Mouse (Mus musculus) midbrain, postnatal 0 days (tissue): ENCODE data around the gene Mylk2. TPM values are rescaled to one million over a fixed set of nuclear protein-coding genes. Genes with fewer than 3 reads are reported as not detected.

ENCODE experiments used
- ATAC-seq: fragments of 200-750 bp; cut with Nextera tagmentation; 2 replicates; pipeline ENCODE4 v1.8.0; 2017; ENCODE audit warnings: moderate number of reproducible peaks, mild to moderate bottlenecking, moderate TSS enrichment, moderate library complexity; ENCODE audit not compliant: low FRiP score
- DNase-seq: peaks from one replicate; pipeline ENCODE4 v3.0.0-alpha.2; 2015; ENCODE audit warnings: low spot score
- H3K27ac ChIP-seq: fragments of 300-500 bp; sonication (generic); 2 replicates; pipeline ENCODE4 v1.5.1; 2014; ENCODE audit warnings: low read depth, mild to moderate bottlenecking, low read length, mixed read lengths
- H3K27me3 ChIP-seq: fragments of 300-500 bp; sonication (generic); 2 replicates; pipeline ENCODE4 v1.6.1; 2014; ENCODE audit warnings: low read length, control low read depth, mixed read lengths; ENCODE audit not compliant: insufficient read depth
- H3K36me3 ChIP-seq: fragments of 300-500 bp; sonication (generic); 2 replicates; pipeline ENCODE4 v1.6.1; 2014; ENCODE audit warnings: low read length, control low read depth, mixed read lengths; ENCODE audit not compliant: insufficient read depth
- H3K4me1 ChIP-seq: fragments of 300-500 bp; sonication (generic); 2 replicates; pipeline ENCODE4 v1.6.1; 2014; ENCODE audit warnings: mild to moderate bottlenecking, control low read depth, antibody characterized with exemption, low read length, mixed read lengths; ENCODE audit not compliant: insufficient read depth
- H3K4me2 ChIP-seq: fragments of 300-500 bp; sonication (generic); 2 replicates; pipeline ENCODE4 v1.6.1; 2014; ENCODE audit warnings: low read depth, mild to moderate bottlenecking, low read length, mixed read lengths; ENCODE audit not compliant: poor library complexity, severe bottlenecking
- H3K4me3 ChIP-seq: fragments of 300-500 bp; sonication (generic); 2 replicates; pipeline ENCODE4 v1.5.1; 2014; ENCODE audit warnings: low read depth, mild to moderate bottlenecking, low read length, moderate library complexity
- H3K9ac ChIP-seq: fragments of 300-500 bp; sonication (generic); replicated peaks from 2 replicates; pipeline ENCODE4 v1.6.1; 2014; ENCODE audit warnings: mild to moderate bottlenecking, low read length, moderate library complexity, mixed read lengths; ENCODE audit not compliant: poor library complexity, severe bottlenecking
- H3K9me3 ChIP-seq: fragments of 300-500 bp; sonication (generic); 2 replicates; pipeline ENCODE4 v1.6.1; 2016; ENCODE audit warnings: low read length, control low read depth
- CTCF ChIP-seq: IDR thresholded peaks from 2 replicates; pipeline ENCODE4 v1.5.1; 2016; ENCODE audit warnings: antibody characterized with exemption, mild to moderate bottlenecking
- WGBS: fragments of 180-500 bp; shearing (Covaris S2); extraction: QIAGEN DNeasy Blood & Tissue Kit; methylation state at CpG from one replicate; pipeline ENCODE4 v1.1.7; 2014; 5-methylcytosine and 5-hydroxymethylcytosine counted together
- polyA plus RNA-seq: library from polyadenylated mRNA; unstranded; fragments of >200 nt; fragmentation: Nextera tagmentation; extraction: Ambion mirVana; gene quantifications from 2 replicates; pipeline ENCODE4 v1.2.1, GENCODE M21; 2015
- total RNA-seq: library from RNA; depleted of rRNA; stranded (reverse); fragments of >200 nt; gene quantifications from 2 replicates; pipeline ENCODE4 v1.2.3, GENCODE M21; 2014

The Mylk2 gene
- total and polyA plus RNA-seq, 2 experiments from 2014 or later: 0.16 TPM; not detected in 1

DNA sequence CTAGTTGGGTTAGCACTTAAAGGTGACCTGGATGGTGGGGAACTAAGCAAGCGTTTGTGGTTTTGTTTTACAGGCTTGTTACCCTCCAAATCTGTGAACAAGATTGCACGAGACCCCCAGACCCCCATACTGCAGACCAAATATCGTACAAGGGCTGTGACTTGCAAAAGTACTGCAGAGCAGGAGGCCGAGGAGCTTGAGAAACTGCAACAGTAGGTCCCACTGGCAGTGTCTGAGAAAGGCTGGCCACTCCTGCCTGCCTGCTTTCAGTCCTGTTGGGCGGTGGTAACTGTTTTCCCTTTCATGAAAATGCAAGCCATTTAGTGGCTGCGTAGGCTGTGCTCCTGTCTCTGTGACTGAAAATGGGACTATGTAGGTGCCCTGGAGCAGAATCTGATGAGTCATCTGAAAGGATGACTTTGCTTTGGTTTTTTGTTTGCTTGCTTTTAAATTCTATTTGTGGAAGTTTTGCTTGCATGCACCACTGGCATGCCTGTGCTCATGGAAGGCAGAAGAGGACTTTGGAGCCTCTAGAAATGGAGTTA, 27.0 kb upstream of the Mylk2 start:
- DNase-seq (no peak), ATAC-seq (no peak)
- H3K9ac ChIP-seq: no peak overlapping the region
- H3K36me3 ChIP-seq: no peaks in the 10 kb centered on the region
- no peak for TF ChIP-seq CTCF
- H3K4me1 ChIP-seq: no peaks in the 10 kb centered on the region
- no peak overlapping the region for H3K4me3 ChIP-seq
- no peak overlapping the region for H3K4me2 ChIP-seq
- H3K27me3 ChIP-seq: no peaks in the 10 kb centered on the region
- H3K27ac ChIP-seq: no peak overlapping the region
- 94% methylated on average over 6 of the region's 6 CpGs for WGBS
- no peaks in the 10 kb centered on the region for H3K9me3 ChIP-seq

DNA sequence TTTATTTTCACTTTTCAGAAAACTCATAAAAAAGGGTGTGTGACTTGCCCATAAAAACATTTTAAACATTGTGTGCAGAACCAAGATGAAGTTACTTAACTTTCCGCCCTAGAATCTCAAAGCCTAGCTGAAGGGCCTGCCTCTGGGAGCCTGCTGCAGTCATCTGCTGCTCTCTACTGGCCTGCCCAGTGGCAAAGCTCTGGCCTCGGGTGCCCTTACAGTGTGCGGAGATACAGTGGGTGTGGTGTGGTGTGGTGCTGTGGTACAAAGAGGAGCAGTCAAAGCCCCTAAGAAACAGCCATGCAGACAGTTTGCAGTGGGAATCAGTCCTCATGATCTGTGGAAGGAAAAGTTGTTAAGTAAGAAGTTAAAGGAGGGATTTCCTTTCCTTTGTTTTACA, 23.9 kb upstream of the Mylk2 start:
- 93% methylated on average over 3 of the region's 3 CpGs for WGBS
- Histone ChIP-seq H3K27me3 (no peaks in the 10 kb centered on the region), H3K4me2 (no peak overlapping the region), H3K36me3 (no peaks in the 10 kb centered on the region), H3K27ac (no peak overlapping the region), H3K4me3 (no peak overlapping the region), H3K4me1 (no peaks in the 10 kb centered on the region), H3K9me3 (no peaks in the 10 kb centered on the region), H3K9ac (no peak overlapping the region)
- ATAC-seq (no peak), DNase-seq (no peak)
- no peak for TF ChIP-seq CTCF

- H3K4me2 ChIP-seq: no peak overlapping the region
- TF ChIP-seq CTCF: no peak
- no peaks in the 10 kb centered on the region for H3K9me3 ChIP-seq
- no peaks in the 10 kb centered on the region for H3K27me3 ChIP-seq
- no peak overlapping the region for H3K27ac ChIP-seq
- DNase-seq (no peak), ATAC-seq (no peak)
- 90% methylated on average over 5 of the region's 5 CpGs for WGBS
- H3K4me3 ChIP-seq: no peak overlapping the region
- H3K36me3 ChIP-seq: no peaks in the 10 kb centered on the region
- H3K4me1 ChIP-seq: no peaks in the 10 kb centered on the region
- no peak overlapping the region for H3K9ac ChIP-seq
These were observed 22.4 kb upstream of the Mylk2 start for GRCm38 (mm10) chr2:152888774-152889173.

DNA sequence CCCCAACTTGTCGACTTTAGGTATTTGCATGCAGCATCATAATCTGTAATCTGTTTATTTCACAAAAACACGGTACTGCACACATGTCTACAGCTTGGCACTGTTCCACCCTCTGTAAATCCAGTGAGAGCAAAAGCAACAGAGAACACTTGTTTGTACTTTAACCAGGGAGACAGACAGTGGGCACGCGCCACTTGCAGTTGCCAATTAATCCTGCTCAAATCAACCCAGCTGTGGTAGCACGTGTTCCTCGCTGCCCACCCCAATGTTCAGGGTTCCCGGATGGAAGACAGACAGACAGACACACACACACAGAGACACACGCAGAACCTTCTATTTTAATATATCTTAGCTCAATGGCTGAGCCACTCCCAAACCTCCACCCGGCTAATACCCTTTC, 15.3 kb upstream of the Mylk2 start:
- Histone ChIP-seq H3K27me3 (no peaks in the 10 kb centered on the region), H3K4me1 (no peaks in the 10 kb centered on the region), H3K36me3 (no peaks in the 10 kb centered on the region), H3K27ac (no peak overlapping the region), H3K4me3 (no peak overlapping the region), H3K9me3 (no peaks in the 10 kb centered on the region), H3K9ac (no peak overlapping the region), H3K4me2 (no peak overlapping the region)
- TF ChIP-seq CTCF: no peak
- no peak for ATAC-seq
- WGBS: 88% methylated on average over 9 of the region's 9 CpGs
- no peak for DNase-seq

DNA sequence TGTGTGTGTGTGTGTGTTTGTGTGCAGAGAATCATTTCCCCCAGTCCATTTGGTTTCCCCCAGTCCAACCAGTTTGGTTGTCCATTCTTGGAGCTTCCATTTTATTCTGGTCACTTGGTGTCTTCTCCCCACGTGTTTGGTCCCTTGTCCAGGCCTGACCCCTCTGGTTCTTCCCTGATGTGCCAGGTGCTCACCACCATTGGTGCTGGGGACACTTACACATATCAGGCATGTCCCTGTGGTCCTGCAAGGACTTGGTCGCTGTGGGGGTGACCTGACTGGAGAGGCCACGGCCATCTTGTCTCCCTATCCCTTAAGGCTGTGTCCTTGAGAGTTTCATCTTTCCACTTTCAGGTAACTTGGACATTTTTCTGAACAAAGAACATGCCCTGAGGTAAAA, 14.2 kb upstream of the Mylk2 start:
- no peak overlapping the region for H3K4me3 ChIP-seq
- no peak overlapping the region for H3K27ac ChIP-seq
- no peaks in the 10 kb centered on the region for H3K9me3 ChIP-seq
- no peak overlapping the region for H3K9ac ChIP-seq
- no peaks in the 10 kb centered on the region for H3K27me3 ChIP-seq
- H3K36me3 ChIP-seq: no peaks in the 10 kb centered on the region
- DNase-seq (no peak), ATAC-seq (no peak)
- TF ChIP-seq CTCF: no peak
- H3K4me2 ChIP-seq: no peak overlapping the region
- 86% methylated on average over 3 of the region's 3 CpGs for WGBS
- H3K4me1 ChIP-seq: no peaks in the 10 kb centered on the region

DNA sequence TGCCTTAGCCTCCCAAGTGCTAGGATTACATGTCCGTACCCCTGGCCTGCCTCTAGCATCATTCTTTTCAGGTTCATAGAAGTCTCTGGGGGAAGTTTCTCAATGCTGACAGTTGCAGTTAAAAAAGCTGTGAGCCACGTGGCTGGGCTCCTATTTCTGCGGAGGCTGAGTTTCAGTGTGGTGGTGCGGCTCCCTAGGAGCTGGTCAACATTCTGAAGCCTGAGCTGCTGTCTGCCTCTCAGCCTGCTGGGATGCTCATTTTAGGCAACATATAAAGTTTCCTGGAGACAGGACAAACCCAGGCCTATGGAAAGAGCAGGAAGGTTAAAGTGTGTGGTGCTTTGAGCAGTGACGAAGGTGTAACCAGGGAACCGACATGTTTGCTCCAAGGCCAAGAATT, 12.1 kb upstream of the Mylk2 start:
- no peak overlapping the region for H3K4me2 ChIP-seq
- H3K4me3 ChIP-seq: no peak overlapping the region

More for the DNA sequence above, 12.1 kb upstream of the Mylk2 start:
- no peak for TF ChIP-seq CTCF
- Histone ChIP-seq H3K27me3 (no peaks in the 10 kb centered on the region), H3K4me1 (no peaks in the 10 kb centered on the region), H3K9ac (no peak overlapping the region), H3K27ac (no peak overlapping the region), H3K9me3 (no peaks in the 10 kb centered on the region), H3K36me3 (no peaks in the 10 kb centered on the region)
- ATAC-seq (no peak), DNase-seq (no peak)
- WGBS: 79% methylated on average over 6 of the region's 6 CpGs
